8 mouse cellular contexts compared by ENCODE assay signal in genomic region chr5:142444791-142445531, GRCm38 (mm10). TPM values are rescaled to one million over a fixed set of nuclear protein-coding genes. Genes with fewer than 3 reads are reported as not detected.
DNase-seq lines count a peak whose midpoint lies in the region; ATAC-seq lines count a peak whose summit lies in the region.

No protein-coding gene starts in this region.

- peaks cover 78% of the 10 kb centered on the region for H3K4me1 ChIP-seq in forebrain, embryonic 10.5 days
- H3K4me1 ChIP-seq in forebrain, embryonic 14.5 days (ENCODE audit: control insufficient read depth, insufficient read depth, low read length) = peaks cover 12% of the 10 kb centered on the region
- H3K4me1 ChIP-seq in limb, embryonic 13.5 days = peaks cover 64% of the 10 kb centered on the region

- no peak overlapping the region for H3K4me3 ChIP-seq in forebrain, embryonic 10.5 days
- no peak overlapping the region for H3K4me3 ChIP-seq in forebrain, embryonic 14.5 days (ENCODE audit: low read depth, low read length)
- no peak overlapping the region for H3K4me3 ChIP-seq in limb, embryonic 13.5 days

- peaks cover 5% of the 10 kb centered on the region; the same call in 1 of the 2 replicates for H3K27me3 ChIP-seq in forebrain, embryonic 10.5 days (ENCODE audit: poor library complexity, severe bottlenecking)
- H3K27me3 ChIP-seq in forebrain, embryonic 14.5 days (replicated peaks; ENCODE audit: control insufficient read depth, insufficient read depth, low read length) = no peaks in the 10 kb centered on the region
- no peaks in the 10 kb centered on the region for H3K27me3 ChIP-seq in limb, embryonic 13.5 days

- DNase-seq in forebrain, embryonic 10.5 days (ENCODE audit: extremely low spot score, low spot score) = no peak
- no peak for DNase-seq in forebrain, embryonic 14.5 days (ENCODE audit: low spot score)
- DNase-seq in 3T3-L1 (ENCODE audit: low read depth, low spot score) = peak; percentile 47
- DNase-seq in thymus, postnatal 4 days = no peak
- no peak for DNase-seq in left cerebral cortex, adult 9 months (ENCODE audit: low spot score in 2 of 2)
- DNase-seq in cerebellum, adult 8-10 months = no peak

- 75% methylated on average over 11 of the region's 11 CpGs for WGBS in forebrain, embryonic 10.5 days
- WGBS in forebrain, embryonic 14.5 days = 71% methylated on average over 11 of the region's 11 CpGs
- WGBS in limb, embryonic 13.5 days = 56% methylated on average over 11 of the region's 11 CpGs

- H3K27ac ChIP-seq in forebrain, embryonic 10.5 days = peak overlapping the region; percentile 69; the same call in 1 of the 2 replicates
- no peak overlapping the region for H3K27ac ChIP-seq in forebrain, embryonic 14.5 days (ENCODE audit: low read depth, low read length)
- H3K27ac ChIP-seq in limb, embryonic 13.5 days = no peak overlapping the region

- H3K9ac ChIP-seq in forebrain, embryonic 14.5 days (ENCODE audit: low read length) = no peak overlapping the region
- H3K9ac ChIP-seq in limb, embryonic 13.5 days = peak overlapping the region; percentile 48; the same call in 1 of the 2 replicates

- peaks cover 13% of the 10 kb centered on the region for H3K36me3 ChIP-seq in forebrain, embryonic 10.5 days (replicated peaks)
- H3K36me3 ChIP-seq in forebrain, embryonic 14.5 days (ENCODE audit: control insufficient read depth, insufficient read depth, low read length) = peaks cover 8% of the 10 kb centered on the region
- H3K36me3 ChIP-seq in limb, embryonic 13.5 days = peaks cover 14% of the 10 kb centered on the region

- no peak for ATAC-seq in forebrain, embryonic 14.5 days
- peak; percentile 71 for ATAC-seq in erythroid progenitor cell, adult 5-6 weeks (replicated peaks; ENCODE audit: low FRiP score, poor library complexity, severe bottlenecking)
- no peak for ATAC-seq in limb, embryonic 13.5 days (ENCODE audit: low FRiP score, low read depth)

- no peak overlapping the region for H3K4me2 ChIP-seq in forebrain, embryonic 14.5 days (ENCODE audit: low read length)
- H3K4me2 ChIP-seq in limb, embryonic 13.5 days (replicated peaks) = no peak overlapping the region

- no peaks in the 10 kb centered on the region for H3K9me3 ChIP-seq in forebrain, embryonic 10.5 days
- H3K9me3 ChIP-seq in forebrain, embryonic 14.5 days (replicated peaks; ENCODE audit: control insufficient read depth, low read length) = no peaks in the 10 kb centered on the region
- no peaks in the 10 kb centered on the region for H3K9me3 ChIP-seq in limb, embryonic 13.5 days

RNA-seq across cellular contexts. Expression of gene Ap5z1, which starts 18.8 kb away (rescaled TPM):
- polyA plus RNA-seq in forebrain, embryonic 10.5 days (2016; fragmentation: Nextera tagmentation; extraction: Ambion mirVana) = 10.6 and 12.5 TPM in 2 replicates
- polyA plus RNA-seq in forebrain, embryonic 14.5 days (2014; fragmentation: Nextera tagmentation; extraction: Ambion mirVana) = 9.4 and 14.3 TPM in 2 replicates
- total RNA-seq in erythroid progenitor cell, adult 5-6 weeks (2015; ENCODE audit: low replicate concordance) = 5.0 and 14.8 TPM in 2 replicates
- 2.6 and 10.1 TPM in 2 replicates for total RNA-seq in erythroid progenitor cell, adult 5-6 weeks (2017; ENCODE audit: low replicate concordance)
- polyA plus RNA-seq in limb, embryonic 13.5 days (2015; fragmentation: Nextera tagmentation; extraction: Ambion mirVana) = 7.9 and 8.1 TPM in 2 replicates

RNA-seq across cellular contexts. Expression of gene Foxk1, which starts 43.7 kb away (rescaled TPM):
- polyA plus RNA-seq in forebrain, embryonic 10.5 days (2016; fragmentation: Nextera tagmentation; extraction: Ambion mirVana) = 4.3 and 5.2 TPM in 2 replicates
- polyA plus RNA-seq in forebrain, embryonic 14.5 days (2014; fragmentation: Nextera tagmentation; extraction: Ambion mirVana) = 1.8 and 2.8 TPM in 2 replicates
- 3.8 and 6.1 TPM in 2 replicates for total RNA-seq in erythroid progenitor cell, adult 5-6 weeks (2015; ENCODE audit: low replicate concordance)
- total RNA-seq in erythroid progenitor cell, adult 5-6 weeks (2017; ENCODE audit: low replicate concordance) = 1.9 and 3.5 TPM in 2 replicates
- 6.3 and 6.6 TPM in 2 replicates for polyA plus RNA-seq in limb, embryonic 13.5 days (2015; fragmentation: Nextera tagmentation; extraction: Ambion mirVana)
